ENCODE assay signal across 9 mouse cellular contexts in genomic region chr7:133959200-133959599, GRCm38 (mm10).
DNase-seq lines count a peak whose midpoint lies in the region; ATAC-seq lines count a peak whose summit lies in the region.
"Had no signal": no experiment of that assay in that cellular context is flagged by ENCODE, and none has a peak within 500 bp of the region (broad histone marks: within the 10 kb centered on the region; RNA-seq: fewer than 3 reads in every experiment).

No protein-coding gene starts in this region.

- ATAC-seq in forebrain, embryonic 16.5 days: no peak

- no peak overlapping the region for H3K4me2 ChIP-seq in forebrain, embryonic 16.5 days (ENCODE audit: low read length)

- no peaks in the 10 kb centered on the region for H3K36me3 ChIP-seq in forebrain, embryonic 16.5 days (ENCODE audit: control insufficient read depth, insufficient read depth)

- H3K9me3 ChIP-seq in forebrain, embryonic 16.5 days (ENCODE audit: control insufficient read depth, low read length): no peaks in the 10 kb centered on the region

- 64% methylated on average over 4 of the region's 4 CpGs for WGBS in forebrain, embryonic 16.5 days

- H3K27me3 ChIP-seq in forebrain, embryonic 16.5 days (replicated peaks; ENCODE audit: control insufficient read depth, insufficient read depth, low read length): no peaks in the 10 kb centered on the region

- no peak overlapping the region for H3K4me3 ChIP-seq in forebrain, embryonic 16.5 days (replicated peaks; ENCODE audit: low read length)
- H3K4me3 ChIP-seq: myocyte had no signal

- H3K9ac ChIP-seq in forebrain, embryonic 16.5 days (replicated peaks; ENCODE audit: low read depth, low read length): no peak overlapping the region

- no peak overlapping the region for H3K27ac ChIP-seq in forebrain, embryonic 16.5 days (ENCODE audit: low read length)

- no peaks in the 10 kb centered on the region for H3K4me1 ChIP-seq in forebrain, embryonic 16.5 days (replicated peaks; ENCODE audit: control insufficient read depth, insufficient read depth, low read length)

- peak; percentile 35 for DNase-seq in gastrocnemius, postnatal 10 days
- DNase-seq in gastrocnemius, postnatal 25 days: no peak
- DNase-seq in thymus, postnatal 4 days: peak; percentile 8
- no peak for DNase-seq in thymus, postnatal 36 days
- DNase-seq in kidney, postnatal 25 days: peak; percentile 37 to 39
- DNase-seq in lung, postnatal 4 days: peak; percentile 49
- DNase-seq in spleen, postnatal 14 days (ENCODE audit: low spot score in 2 of 2): no peak

Comparison
In these comparisons a context has a peak if more than half of its experiments do, and no peak if none do; other contexts are left out.
1. DNase-seq: peak in gastrocnemius, postnatal 10 days (single experiment), thymus, postnatal 4 days (single experiment), kidney, postnatal 25 days (2 of 2) and lung, postnatal 4 days (2 of 2); none in gastrocnemius, postnatal 25 days (single experiment), thymus, postnatal 36 days (0 of 2) and spleen, postnatal 14 days (0 of 2).